Mouse (Mus musculus) cerebellum, adult 2 months (tissue): ENCODE data around the gene Lypd8.

Experiments used
- CTCF ChIP-seq: fragments of 200-500 bp; IDR thresholded peaks from 2 replicates; pipeline ENCODE4 v1.5.1; 2011; ENCODE audit warnings: low read depth, mild to moderate bottlenecking, control low read depth, low read length, moderate library complexity, borderline replicate concordance; ENCODE audit not compliant: insufficient read depth
- POLR2A ChIP-seq: fragments of 200-500 bp; IDR thresholded peaks from 2 replicates; pipeline ENCODE4 v1.6.1; 2011; ENCODE audit warnings: low read length, control low read depth, borderline replicate concordance; ENCODE audit not compliant: insufficient read depth

- TF ChIP-seq POLR2A, result no peak
- TF ChIP-seq CTCF, result no peak
These were observed 42.0 kb downstream of the Lypd8 start, which contains the start of gene 1810065E05Rik for GRCm38 (mm10) chr11:58420815-58421214.
